Mouse (Mus musculus) embryonic stem cell, embryonic (primary cell): ENCODE measurements at regions not wholly inside any gene's neighbourhood (a gene's known extent, or its start where the extent isn't known, plus 50 kb on each side); places are given as distances from the start of the nearest gene placed in this dataset.
"Not testable (repeated sequence)": the region's sequence is repeated elsewhere in the genome, so short reads cannot be mapped to it uniquely, and the experiment has no call there.

Experiments
- CTCF ChIA-PET, 4 experiments: fragments of 300-600 bp in 2 of 4; fragments of 350-600 bp in 2 of 4; sonication (Branson Sonifier 250); formaldehyde crosslinking; loops; one replicate each; lab custom pipeline; 2022; ENCODE audit warnings: inconsistent platforms in 2 of 4; lab: Charles Lee
- POLR2A ChIA-PET, 4 experiments: fragments of 300-600 bp in 2 of 4; fragments of 350-600 bp in 2 of 4; sonication (Branson Sonifier 250); formaldehyde crosslinking; loops; one replicate each; lab custom pipeline; 2022; ENCODE audit warnings: antibody characterized with exemption in 4 of 4, inconsistent platforms in 1 of 4; lab: Charles Lee

DNA sequence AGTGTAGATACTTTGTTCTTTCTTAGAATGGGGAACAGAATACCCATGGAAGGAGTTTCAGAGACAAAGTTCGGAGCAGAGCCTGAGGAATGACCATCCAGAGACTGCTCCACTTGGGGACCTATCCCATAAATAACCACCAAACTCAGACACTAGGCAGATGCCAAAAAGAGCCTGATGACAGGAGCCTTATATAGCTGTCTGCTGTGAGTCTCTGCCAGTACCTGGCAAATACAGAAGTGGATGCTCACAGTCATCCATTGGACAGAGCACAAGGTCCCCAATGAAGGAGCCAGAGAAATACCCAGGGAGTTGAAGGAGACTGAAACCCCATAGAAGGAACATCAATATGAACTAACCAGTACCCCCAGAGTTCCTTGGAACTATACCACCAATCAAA, 174.6 kb upstream of the Pex5l start:
- POLR2A ChIA-PET, CTCF ChIA-PET: not testable (repeated sequence)

DNA sequence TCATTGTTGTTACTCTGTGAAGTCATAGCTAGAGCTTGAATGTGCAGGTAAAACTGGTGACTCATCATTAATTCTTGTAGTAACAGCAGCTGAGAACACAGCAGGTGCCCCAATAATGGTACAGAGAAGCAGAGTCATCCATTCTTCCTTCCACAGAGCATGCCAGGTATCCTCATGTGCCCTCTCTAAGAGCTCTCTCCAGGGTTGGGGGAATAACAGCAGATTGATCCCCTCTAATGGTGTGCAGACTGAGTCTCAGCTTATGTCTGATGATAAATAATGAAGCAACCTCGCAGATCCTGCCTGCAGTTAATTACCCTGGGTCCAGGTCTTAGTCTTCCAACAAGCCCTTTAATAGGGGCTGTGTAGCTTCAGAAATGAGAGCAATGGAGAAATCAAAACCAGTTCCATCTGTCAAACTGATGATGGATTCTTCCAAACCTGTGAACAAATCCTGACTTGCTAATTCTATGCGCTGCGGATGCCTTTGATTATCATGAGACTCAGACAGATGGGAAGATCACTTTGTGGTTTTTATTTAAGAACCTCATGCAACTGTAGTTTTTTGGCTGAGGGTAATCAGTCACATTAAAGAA, 169.3 kb upstream of the Pex5l start:
- CTCF ChIA-PET, result no interaction called here
- POLR2A ChIA-PET, result no interaction called here

DNA sequence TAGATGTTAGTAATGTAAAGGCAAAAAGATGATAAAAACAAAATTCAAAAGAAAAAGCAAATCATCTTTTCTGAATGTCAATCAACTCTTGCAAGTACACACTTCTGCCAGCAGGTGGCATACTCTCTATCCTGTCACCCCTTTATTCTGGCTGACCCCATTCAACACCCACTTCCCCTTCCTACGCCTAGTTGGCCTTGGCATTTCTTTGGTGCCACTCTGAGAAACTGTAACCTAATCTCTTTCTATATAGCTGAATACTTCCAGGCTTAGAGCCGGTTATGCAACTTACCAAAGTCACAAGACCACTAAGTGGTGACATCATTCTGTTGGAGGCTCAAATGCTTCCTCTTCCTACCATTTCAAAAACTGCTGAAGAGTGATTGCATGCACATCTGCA, 165.2 kb upstream of the Pex5l start:
- CTCF ChIA-PET, result no interaction called here
- POLR2A ChIA-PET, result interaction anchor here in 1 of 4 experiments (0.6 to 0.7 kb wide), 2 partner anchors 177 to 341 kb away, joined by 3 to 5 read pairs; no protein-coding TSS in a partner anchor

DNA sequence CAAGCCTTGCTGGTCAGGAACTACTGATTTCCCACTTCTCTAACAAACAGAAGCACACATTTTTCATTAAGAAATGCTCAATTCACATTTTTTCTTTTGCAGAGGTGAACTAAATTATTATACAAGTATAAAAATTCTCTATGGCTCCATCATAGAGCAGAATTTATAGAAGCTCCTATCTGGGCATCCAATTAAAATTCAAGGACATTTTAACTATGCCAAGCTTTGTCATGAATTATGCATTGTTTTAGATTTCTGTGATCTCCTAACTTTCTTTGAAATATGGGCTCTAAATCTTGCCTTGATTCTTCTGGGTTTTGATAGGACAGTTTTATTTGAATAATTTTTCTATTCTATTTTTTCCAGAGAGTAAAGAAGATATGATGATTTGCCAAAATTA, 163.1 kb upstream of the Pex5l start:
- CTCF ChIA-PET, result no interaction called here
- POLR2A ChIA-PET, result no interaction called here

DNA sequence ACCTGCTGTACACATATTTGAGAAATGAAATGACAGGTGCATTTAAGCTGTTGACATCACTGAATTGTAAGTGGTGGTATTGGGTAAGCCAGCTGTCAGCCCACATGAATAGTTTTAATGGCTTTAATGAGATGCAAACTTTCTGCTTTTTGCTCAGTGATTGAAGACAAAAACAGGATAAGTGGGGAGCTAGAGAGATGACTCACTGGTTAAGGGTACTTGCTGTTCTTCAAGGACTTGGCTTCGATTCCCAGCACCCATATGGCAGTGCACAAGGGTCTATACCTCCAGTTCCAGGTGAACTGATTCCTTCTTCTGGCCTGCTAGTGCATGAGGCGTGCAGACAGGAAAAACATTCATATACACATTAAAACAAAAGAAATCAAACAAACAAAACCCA, 162.7 kb upstream of the Pex5l start:
- ChIA-PET POLR2A (no interaction called here), CTCF (no interaction called here)

DNA sequence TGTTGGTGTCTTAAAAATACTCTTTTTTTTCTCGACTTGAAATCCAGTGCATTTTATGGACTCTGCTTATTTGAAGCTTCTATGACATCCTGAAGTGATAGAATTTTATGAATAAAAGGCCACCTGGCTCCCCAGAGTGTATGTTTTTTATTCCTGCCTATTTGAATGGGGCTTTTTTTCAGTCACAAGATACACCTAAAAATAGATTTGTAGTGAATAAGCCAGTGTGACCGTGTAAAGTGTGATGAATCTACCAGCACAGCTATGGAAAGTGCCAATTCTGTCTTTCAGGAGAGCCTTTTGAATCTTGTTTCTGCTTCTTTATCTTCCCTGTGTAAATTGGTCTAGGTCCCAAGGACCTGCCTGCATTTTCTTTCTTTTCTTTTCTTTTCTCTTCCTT, 119.8 kb upstream of the Pex5l start:
- CTCF ChIA-PET, result no interaction called here

DNA sequence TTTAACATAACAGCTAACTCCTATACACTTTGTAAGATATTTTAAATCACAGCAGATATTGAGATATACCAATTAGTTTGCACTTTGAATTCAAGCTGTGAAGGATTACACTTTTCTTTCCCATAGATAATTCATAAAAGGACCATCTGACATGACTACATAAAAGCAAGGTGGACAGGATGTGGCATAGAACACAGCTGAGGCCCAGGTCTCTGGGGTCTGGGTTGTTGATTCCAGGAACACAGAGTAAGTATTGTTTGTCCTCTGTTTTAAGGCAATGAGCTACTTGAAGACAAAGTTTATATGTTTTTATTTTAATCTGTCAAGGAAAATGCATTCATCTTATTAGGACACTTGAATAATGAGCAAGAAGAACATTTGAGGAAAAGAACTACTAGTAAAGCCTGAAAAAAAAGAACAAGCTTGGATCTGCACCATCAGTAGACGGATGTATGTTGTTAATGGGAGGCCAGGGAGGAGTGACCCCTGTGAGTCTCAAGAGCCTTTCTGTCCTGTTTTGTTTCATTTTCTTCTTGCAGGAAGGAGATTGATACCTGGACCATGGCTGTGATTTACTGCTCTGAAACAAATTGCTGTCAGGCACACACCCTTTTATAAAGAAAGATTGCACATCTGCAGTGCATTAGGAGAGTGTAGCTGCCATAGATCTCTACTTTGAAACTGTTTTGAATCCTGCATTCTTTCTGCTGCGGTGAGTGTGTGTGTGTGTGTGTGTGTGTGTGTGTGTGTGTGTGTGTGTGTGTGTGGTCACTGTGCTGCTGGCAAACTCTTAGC, 76.4 kb upstream of the Pex5l start:
- CTCF ChIA-PET, result no interaction called here

More for the DNA sequence above, 119.8 kb upstream of the Pex5l start:
- POLR2A ChIA-PET, result no interaction called here

DNA sequence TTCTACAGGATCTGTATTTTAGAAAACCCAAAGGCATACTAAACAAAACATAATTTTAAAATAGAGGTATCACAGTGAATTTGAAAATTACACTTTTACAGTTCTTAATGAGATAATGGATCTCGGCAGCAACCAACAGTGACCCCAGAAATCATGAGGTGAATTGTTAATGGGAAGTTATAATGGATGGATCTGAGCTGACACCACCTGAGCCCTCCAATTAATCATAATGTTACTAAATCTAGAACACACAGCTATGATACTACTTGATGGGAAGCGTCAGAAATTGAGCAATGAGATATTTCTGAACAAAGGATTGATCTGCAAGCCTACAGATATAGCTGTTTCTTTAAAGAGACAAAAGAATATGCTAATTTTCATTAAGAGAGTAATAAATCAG, 75.2 kb upstream of the Pex5l start:
- ChIA-PET POLR2A (interaction anchor here in 1 of 4 experiments (0.7 kb wide), 1 partner anchor 21 kb away, joined by 4 read pairs; no protein-coding TSS in a partner anchor), CTCF (no interaction called here)

More for the DNA sequence above, 76.4 kb upstream of the Pex5l start:
- POLR2A ChIA-PET, result interaction anchor here in 1 of 4 experiments (0.6 kb wide), 1 partner anchor 1114 kb away, joined by 3 read pairs; no protein-coding TSS in a partner anchor

DNA sequence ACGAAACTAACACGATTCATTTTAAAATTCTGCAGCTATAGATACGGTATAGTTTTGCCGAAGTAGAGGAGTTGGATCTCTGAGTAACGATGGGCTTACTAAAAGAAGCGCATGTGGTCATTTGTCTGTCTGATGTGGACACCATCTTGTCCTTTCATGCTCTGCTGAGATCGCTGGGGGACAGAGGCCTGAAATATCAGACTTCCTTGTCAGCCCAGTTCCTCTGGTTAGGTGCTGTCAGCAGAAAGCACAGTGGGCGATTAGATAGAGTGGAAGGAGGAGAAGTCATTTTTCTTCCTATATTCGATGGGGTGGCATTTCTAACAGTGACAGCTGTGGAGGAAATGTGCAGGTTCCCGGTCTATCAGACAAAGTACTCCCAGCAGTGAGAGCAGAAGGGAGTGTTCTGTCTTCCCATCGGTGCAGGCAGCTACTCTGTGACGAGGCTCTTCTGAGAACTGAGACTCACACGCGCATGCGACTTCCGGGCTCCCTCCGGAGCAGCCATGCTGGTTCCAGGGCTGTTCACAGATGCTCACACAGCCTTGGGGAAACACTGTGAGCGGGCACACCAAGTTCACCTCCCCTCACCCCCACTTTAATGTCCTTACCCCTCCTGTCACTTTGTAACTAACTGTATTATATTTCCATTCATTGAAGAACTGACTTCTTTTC, 74.5 kb upstream of the Pex5l start:
- CTCF ChIA-PET, result no interaction called here
- POLR2A ChIA-PET, result no interaction called here

DNA sequence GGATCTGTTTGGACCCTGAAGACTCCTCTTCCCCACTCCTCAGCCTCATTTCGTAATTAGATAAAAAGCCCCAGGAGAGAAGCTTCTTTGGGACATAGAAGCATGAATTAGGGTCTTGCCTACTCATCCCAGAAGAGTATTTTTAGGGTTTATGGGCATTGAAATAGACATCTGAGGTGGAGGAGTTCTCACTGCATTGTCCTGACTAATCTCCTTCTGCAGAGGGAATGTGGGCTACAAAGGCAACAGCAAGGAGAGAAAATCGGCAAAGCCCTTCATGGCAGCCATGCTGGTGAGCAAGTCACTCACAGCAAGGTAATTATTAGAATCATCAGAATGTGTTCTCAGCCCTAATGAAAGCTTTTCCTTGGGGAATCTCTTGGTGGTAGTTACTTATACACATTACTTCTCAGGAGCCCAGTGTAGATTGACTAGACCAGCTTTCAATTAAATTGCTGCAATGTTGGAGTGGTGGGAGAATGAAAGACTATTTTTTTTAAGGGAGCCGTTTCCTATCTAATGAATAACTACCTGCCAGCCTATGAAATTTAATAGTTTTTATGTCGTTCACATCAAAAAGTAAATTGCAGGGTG, 68.3 kb upstream of the Pex5l start:
- POLR2A ChIA-PET, result no interaction called here

More for the DNA sequence above, 68.3 kb upstream of the Pex5l start:
- CTCF ChIA-PET, result no interaction called here
